Mouse (Mus musculus): ENCODE measurements around the gene Vps8.
"Not testable (repeated sequence)": the region's sequence is repeated elsewhere in the genome, so short reads cannot be mapped to it uniquely, and the experiment has no call there.

The Vps8 gene

GRCm38 (mm10) chr16:21655291-21655690, 232.4 kb downstream of the Vps8 start:
- ATAC-seq (ENCODE audit: low TSS enrichment), result no peak

GRCm38 (mm10) chr16:21655961-21656360, 233.0 kb downstream of the Vps8 start:
- no peak; the same call in 1 of the 2 replicates for ATAC-seq (ENCODE audit: low TSS enrichment)

- ATAC-seq (ENCODE audit: low TSS enrichment), result no peak
Observed at GRCm38 (mm10) chr16:21664633-21665363, 241.9 kb downstream of the Vps8 start.

GRCm38 (mm10) chr16:21665423-21665986, 242.6 kb downstream of the Vps8 start:
- no peak for ATAC-seq (ENCODE audit: low TSS enrichment)

- no peak for ATAC-seq (ENCODE audit: low TSS enrichment)
Observed at GRCm38 (mm10) chr16:21671878-21672277, 249.0 kb downstream of the Vps8 start.

- ATAC-seq (ENCODE audit: low TSS enrichment), result not testable (repeated sequence)
Observed at GRCm38 (mm10) chr16:21673046-21673445, 250.1 kb downstream of the Vps8 start.

- not testable (repeated sequence) for ATAC-seq (ENCODE audit: low TSS enrichment)
Observed at GRCm38 (mm10) chr16:21673651-21674050, 250.7 kb downstream of the Vps8 start.

GRCm38 (mm10) chr16:21676791-21677190, 253.9 kb downstream of the Vps8 start:
- ATAC-seq (ENCODE audit: low TSS enrichment), result 0 out of 2 replicates have a peak, but pooled peaks have one; percentile 38

- ATAC-seq (ENCODE audit: low TSS enrichment), result peak; percentile 89
Observed at GRCm38 (mm10) chr16:21687406-21687805, 264.5 kb downstream of the Vps8 start.

GRCm38 (mm10) chr16:21689141-21689540, 266.2 kb downstream of the Vps8 start:
- no peak for ATAC-seq (ENCODE audit: low TSS enrichment)

- ATAC-seq (ENCODE audit: low TSS enrichment), result no peak
Observed at GRCm38 (mm10) chr16:21690216-21690755, 267.4 kb downstream of the Vps8 start.

GRCm38 (mm10) chr16:21693981-21694462, 271.1 kb downstream of the Vps8 start:
- ATAC-seq (ENCODE audit: low TSS enrichment), result peak; percentile 42
